Mouse (Mus musculus): Measurements from ENCODE around the gene Arhgap31.

- TF ChIP-seq EP300 (IDR thresholded peaks at IDR 0.05; ENCODE audit: low read depth): no peak
- no peak for TF ChIP-seq CTCF (IDR thresholded peaks at IDR 0.05; ENCODE audit: low read depth)
These were observed 15.6 kb upstream of the Arhgap31 start for GRCm38 (mm10) chr16:38728576-38729132.

All from heart, postnatal 0 days (tissue).